Mouse (Mus musculus) adrenal gland, postnatal 14 days (tissue): ENCODE measurements around the gene Bcdin3d. TPM values are rescaled to one million over a fixed set of nuclear protein-coding genes. Genes with fewer than 3 reads are reported as not detected.
A peak's percentile ranks its signal among the peaks of the same experiment; 100 is the strongest.
"Not testable (repeated sequence)": the region's sequence is repeated elsewhere in the genome, so short reads cannot be mapped to it uniquely, and the experiment has no call there.

Experiments used
- DNase-seq: peaks from one replicate; pipeline ENCODE4 v3.0.0; 2021; ENCODE audit warnings: mixed read lengths
- total RNA-seq: library from RNA; stranded (reverse); gene quantifications from 2 replicates; pipeline ENCODE4 v1.2.3, GENCODE M21; 2021

Gene Bcdin3d
- total RNA-seq, 1 experiment from 2014 or later: 3.9 TPM

DNA sequence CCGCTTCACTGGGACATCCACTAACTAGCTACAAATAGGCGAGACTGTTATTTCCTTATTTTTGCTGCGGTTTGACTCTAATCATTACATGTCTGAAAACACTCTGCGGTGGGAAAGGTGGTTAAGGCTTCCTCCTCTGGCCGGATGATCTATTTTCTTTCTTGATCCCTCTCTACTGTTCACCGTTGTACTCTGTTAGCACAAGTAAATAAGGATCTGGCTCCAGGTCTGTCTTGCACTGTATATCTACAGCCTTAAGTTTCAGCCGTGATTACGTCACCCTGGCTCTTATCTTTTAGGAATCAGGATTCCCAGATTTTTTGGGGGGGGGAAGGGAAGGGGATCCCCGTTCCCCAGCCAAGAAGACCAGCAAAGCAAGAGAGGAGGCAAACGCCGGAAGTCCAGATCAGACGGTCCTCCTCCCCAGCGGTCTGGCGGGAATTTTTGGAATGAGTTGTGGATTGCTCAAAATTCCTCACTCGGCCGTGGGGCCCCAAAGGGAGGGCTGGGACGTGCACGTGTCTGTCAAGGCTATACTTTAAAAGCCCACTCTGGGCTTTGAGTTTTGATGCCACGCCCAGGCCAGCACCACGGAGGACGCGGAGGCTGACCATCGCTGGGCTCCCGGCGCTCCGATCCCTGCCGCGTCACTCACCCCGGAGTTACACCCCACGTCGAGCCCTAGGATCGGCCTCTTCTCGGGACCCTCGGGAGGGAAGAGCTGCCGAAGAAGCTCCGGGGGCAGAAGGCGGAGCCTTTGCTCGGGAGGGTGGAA lies 542 bp downstream of the Bcdin3d start:
- DNase-seq: peak; percentile 86

DNA sequence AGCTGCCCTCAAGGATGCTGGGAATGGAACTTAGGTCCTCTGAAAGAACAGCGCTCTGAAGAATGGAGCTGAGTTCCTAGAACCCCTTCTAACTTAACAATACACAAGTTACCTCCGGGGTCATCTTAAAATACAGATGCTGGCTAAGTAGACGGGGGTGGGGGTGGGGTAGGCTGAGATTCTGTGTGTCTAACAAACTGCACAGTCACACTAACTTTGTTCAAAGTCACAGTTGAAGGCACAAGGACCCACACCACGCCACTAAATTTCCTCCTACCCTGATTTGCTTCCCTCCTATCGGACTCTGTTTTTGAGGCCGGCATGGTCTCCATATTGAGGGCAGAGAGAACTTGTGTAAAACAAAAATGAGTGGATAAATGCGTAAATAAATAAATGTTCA lies 1.6 kb downstream of the Bcdin3d start:
- no peak for DNase-seq

DNA sequence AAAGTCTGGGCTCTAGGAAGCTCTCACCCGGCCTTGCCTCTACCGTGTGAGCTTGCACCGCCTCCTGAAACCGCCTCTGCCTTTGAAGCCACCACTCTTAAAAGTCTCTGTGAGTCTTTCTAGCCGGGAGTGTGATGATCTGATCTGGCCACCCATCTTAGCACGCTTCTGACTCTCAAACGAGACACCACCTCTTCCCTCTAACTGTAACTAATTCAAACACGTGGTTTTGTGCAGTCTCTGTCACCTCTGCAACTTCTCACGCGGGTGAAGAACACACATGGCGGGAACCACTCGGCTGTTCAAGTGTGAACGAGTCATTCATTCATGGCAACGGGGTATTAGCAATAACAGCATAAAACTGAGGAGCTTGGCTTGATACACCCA lies 2.9 kb downstream of the Bcdin3d start:
- no peak for DNase-seq

DNA sequence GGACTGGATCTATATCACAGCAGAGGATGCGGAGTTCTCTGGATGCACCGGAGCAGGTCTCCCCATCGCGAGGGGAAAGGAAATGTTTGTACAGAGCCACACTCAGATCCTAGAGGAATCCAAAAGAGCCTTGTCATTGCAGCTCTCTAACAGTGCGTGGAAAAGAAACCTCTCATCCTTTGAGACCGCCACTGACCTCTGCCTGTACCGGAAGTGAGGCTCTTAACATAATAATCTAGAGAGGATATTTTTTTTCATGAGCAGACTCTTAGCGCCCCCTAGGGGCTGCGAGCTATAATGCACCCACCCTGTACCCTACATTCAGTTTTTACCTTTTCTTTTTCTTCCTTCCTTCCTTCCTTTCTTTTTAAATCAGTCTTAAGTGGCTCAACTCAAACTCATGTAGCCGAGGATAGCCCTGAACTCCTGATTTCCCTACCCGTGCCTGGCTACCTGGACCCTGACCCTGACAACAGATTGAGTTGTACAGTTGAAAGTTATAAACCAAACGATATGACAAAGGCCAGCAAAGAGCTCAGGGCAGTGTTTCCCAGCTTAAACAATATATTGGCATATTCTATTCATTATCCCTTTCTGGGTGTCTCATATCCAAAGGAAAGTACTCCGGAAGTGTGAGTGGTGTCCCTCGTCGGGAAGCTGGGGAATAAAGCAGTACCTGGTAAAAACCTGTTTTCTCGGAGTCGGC lies 3.4 kb downstream of the Bcdin3d start:
- DNase-seq: peak; percentile 75

DNA sequence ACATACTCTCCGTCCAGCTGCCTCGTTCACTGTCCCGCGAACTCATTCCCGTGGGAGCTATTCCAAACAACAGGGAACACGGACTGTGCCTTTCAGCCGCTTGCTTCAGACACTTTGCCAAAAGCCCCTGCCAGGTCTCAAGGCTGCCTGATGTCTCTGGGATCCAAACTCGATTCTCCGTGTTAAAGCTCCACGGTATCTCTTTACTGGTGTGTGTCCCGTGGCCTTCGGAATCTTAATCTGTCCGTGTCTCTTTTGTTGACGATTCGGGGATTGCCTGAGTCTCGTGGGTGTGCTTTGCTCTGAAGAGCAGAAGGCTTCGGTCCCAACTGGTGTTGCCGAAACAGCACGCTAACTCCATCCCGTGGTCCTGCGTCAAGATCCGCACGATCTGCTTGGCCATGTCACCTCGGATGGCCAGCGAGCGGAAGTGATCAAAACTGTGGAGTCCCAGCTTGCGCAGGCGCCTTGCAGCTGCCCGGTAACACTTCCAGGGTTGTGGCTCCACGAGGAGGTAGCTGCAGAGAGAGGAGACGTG lies 4.2 kb downstream of the Bcdin3d start:
- peak; percentile 52 for DNase-seq

DNA sequence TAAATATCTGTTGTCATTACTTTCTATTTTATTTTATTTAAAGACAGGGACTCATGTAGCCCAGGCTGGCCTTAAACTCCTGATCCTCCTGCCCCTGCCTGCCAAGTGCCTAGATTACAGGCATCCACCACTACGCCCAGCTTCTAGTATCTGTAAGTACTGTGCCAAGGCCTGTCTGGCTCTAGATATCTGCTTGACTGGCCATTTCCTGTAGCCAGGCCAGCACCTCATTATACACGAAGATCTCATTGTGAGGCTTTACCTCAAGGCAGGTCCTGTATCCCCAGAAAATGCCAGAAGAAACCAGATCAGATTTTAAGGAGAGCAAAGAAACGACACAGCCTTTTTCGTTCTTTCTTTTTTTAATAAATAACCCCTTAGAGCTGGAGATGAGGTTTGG lies 4.8 kb downstream of the Bcdin3d start:
- DNase-seq: no peak

DNA sequence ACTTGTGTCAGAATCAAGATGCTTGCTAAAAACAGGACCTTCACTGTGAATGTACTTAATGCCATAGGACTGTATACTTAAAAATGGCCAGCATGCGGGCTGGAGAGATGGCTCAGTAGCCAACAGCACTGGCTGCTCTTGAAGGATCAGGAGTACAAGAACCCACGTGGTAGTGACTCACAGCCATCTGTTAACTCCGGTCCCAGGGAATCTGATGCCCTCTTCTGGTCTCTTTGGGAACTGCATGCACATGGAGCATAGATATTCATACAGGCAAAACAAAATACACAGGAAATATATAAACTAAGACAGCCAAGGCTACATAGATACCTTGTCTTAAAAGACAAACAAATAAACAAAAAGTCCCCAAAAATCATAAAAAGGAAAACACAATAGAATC lies 5.5 kb downstream of the Bcdin3d start:
- DNase-seq: peak; percentile 90

DNA sequence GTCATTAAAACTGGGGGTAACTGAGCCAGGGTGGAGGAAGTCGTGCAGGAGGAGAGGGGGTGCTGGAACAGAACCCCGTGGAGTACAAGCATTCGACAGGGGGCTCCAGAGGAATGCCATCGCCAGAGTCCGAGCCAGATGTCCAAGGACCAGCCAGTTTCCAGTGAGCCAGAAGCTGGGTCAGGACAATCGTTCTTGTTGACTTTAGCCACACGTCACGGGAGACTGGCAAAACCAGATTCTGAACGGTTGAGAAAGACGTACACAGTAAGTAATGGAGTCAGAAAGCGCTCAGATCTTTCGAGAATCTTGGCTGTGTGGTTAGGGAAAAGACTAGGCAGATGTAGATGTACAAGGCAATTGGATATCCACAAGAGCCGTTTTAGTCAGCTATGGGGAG lies 11.3 kb downstream of the Bcdin3d start:
- no peak for DNase-seq

DNA sequence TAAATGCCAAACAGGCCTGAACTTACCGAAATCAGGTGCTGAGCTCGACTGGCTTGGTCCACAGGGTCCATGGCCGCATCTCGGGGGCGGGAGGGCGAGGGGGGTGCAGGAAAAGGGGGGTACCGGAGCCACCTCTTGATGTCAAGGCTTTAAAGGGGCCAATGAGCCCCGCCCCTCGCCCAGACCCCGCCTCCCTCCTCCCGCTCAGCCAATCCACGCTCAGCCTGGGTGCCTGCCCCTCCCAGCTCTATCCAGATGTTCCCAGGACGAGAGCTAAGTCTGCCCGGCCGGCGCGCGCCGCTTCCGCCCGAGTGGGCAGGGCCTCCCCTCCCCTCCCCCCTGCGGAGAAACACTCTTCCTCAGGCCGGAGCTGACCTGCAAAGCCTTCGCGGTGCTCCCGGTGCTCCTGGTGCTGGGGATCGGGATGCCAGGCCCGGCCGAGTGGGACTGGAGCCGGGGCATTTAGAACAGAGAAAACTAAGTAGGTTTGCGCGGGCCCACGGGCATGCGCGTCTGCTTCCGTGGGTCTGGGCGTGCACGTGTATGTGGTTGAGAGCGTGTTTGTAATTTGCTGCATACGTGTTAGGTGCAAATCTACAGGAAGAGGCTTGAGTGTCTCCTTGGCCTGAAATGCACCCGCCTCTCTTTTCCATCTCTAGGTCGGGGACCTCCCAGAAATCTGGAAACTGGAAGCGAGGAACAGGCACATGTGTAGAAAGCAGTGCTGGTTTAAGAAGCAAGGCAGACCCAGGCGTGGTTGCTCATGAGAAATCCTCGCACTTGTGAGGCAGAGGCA lies 16.7 kb downstream of the Bcdin3d start, which contains the start of gene Nckap5l:
Gene Nckap5l (minus strand): TSS at position 143 of the 796 bp plus-strand sequence.
- peak; percentile 97 for DNase-seq

DNA sequence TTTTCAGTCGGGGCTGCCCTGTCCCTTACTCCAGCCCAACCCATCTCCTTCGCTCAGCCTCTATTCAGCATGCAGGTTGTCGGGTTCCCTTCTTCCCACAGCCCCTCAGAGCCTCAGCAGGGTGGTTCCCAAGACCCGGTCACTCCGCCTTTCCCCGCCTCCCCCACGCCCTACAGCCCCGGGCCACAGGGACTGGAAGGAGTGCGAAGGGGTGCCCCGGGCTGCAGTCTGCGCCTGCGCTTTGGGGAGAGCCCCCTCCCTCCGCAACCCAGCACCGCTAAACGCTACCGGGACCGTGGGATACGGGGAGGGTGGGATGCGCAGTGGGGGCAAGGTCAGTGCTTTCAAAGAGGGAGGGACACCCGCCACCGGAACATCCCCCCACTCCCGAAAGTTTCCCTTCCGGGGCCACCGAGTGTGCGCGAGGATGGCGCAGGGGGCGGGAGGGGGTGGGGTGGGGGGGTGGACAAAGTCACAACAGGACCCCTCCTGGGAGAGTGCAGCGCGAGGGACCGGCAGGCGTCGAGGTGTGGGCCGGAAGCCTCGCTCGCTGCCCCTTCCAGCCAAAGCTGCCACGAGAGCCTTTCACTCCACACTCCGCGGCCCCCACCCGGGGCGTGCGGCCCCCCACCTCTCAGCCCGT lies 17.4 kb downstream of the Bcdin3d start:
- DNase-seq: peak; percentile 79

DNA sequence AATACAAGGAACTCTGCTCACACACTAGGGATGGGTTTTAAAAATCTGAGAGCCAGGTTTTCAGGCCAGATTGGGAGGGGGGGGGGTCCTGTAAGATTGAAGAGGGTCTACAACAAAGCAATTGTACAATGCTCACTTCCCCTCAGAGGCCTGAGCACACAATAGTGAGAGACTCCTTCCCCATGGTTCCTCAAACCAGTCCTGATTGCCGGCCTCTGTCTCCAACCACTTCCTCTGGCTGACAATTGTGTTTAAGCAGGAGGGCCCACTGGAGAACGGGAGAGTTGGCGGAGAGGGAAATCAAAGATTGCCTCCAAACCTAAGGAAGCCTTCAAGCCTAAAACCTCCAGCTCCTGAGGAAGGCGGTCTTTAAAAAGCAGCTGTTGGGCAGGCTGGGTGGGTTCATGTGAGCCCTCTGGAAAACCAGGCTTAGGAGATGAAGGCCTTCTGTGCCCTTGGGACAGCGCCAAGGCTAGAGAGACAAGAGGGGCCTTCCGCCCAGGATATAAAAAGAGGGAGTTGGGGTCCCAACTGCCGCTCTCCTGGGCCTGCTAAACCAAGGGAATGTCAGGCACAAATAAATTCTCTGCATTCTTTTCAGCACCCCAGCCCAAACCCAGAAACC lies 18.1 kb downstream of the Bcdin3d start:
- no peak for DNase-seq

DNA sequence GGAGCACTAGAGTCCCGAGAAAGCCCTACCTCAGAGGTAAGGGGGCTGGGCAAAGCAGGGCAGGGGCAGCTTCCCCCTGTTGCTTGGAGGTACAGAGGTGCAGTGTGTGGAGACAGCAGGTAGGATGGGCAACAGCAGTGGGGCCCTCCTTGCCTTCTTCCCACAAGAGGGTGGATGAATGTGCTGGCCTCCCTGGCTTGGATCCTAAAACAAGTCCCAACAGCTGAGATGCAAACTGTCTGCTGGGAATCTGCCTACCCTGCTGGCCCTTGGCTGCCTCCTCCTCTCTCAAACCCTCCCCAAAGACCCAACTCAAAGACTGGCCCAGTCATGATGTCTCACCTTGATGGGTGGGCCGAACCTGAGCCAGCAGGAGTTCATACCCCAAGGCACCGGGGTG lies 19.1 kb downstream of the Bcdin3d start:
- no peak for DNase-seq

DNA sequence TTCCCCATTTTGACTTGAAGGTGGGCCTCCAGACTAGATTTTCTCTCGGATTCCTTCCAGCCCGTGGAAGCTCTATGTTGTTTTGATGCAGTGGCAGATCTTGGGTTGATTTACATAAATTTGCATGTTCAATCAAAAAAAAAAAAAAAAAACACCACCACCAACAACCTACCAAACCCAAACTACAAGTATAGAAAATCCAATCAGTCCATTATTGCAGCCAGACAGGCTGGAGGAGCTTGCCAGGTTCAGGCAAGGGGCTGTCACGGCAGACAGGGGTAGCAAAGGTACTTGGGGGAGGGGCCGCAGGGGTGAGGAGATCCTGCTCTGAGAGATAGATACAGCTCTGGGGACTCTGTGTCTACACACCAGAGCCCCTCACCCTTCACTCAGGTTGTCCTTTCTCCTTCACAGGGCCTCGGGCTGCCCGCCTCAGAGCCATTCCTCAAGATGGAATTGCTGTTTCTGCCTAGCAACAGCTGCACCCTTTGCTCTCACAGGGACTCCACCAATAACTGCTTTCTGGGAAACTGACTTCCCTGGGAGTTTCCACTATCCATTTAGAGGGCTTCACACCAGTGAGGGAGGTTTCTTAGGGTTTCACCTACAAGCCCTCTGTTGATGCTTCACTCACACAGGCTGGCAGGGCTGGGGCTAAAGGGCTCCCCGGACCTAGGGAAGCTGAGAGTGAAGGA lies 19.8 kb downstream of the Bcdin3d start:
- DNase-seq: no peak

DNA sequence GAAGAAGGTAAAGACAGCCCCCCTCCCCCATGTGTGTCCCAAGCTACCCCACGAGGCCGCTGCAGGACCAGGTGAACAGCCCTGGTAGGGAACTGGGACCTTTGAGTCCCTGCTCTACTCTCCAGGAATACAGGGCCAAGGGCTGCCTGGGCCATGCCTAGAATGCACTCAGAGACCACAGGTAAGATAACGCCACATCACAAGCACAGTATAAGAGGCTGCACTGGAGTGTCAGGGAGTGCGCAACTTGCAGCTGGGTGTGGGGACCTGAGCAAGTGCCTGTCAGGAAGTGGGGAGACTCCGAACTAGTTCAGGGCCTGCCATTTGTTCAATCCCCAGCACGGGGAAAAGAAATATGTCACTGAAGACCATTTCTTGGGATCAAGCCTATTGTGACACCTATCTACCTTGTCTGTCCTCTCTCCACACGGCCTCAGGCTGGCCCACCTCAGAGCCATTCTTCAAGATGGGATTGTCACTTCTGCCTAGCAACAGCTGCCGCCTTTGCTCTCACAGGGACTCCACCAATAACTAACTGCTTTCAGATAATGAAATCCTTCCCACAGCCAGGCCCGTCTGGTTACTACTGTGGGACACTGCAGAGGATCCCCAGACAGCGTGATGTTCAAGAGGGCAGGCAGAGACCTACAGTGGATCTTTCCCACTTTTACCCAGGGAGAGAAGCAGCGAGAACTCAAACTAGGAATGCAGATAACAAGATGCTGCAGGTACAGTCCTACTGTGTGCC lies 21.2 kb downstream of the Bcdin3d start:
- DNase-seq: peak; percentile 44

DNA sequence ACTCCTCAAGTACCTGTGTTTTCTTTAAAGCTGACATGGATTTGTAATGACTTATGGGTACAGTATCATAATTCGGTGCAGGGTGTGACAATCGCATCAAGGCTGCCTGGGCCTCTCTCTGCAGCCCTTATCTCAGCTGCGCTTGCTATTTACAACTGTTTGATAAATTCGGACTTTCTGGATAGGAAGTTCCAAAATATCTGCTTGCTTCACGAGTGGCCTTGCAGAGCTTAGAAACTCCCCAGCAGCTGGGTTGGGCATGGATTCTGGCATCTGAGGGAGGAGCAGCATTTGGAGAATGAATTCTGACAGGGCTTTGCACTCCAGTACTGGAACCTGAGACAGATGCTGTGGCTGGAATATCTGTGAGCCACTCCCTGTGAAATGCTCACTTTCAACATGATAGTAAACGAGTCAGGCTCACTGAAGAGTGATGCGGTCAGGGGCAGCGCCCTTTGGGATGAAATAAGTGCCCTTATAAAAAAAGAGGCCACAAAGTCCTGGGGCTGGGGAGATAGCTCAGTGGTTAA lies 24.7 kb downstream of the Bcdin3d start:
- DNase-seq: peak; percentile 73

DNA sequence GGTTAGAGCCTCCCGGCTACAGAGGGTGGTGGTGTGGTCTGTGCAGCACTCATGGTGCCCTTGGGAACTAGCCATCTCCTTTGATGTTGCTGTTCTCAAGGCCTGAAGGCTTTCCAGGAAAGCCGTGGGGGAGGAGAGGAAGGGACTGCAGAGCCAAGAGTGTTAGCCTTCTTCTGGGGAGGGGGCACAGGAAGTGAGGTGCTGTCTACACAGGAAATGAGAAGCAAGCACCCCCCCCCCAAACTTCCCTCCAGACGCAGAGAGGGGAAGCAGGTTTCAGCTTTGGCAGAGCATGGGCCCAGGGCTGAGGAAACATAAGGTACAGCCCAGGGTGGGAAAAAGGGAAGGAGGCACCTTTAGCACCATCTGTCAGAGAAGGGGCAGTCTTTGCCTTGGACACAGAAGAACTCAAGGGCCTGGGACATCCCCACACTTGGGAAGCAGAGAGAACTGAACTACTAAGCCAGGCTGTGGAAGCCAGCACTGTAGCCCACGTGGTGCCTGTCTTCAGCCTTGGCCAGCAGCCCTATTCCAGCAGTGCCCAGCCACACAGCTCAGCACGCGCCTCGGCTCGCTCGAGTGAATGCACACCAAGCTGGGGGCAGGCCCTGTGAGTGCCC lies 25.3 kb downstream of the Bcdin3d start:
- peak; percentile 84 for DNase-seq

DNA sequence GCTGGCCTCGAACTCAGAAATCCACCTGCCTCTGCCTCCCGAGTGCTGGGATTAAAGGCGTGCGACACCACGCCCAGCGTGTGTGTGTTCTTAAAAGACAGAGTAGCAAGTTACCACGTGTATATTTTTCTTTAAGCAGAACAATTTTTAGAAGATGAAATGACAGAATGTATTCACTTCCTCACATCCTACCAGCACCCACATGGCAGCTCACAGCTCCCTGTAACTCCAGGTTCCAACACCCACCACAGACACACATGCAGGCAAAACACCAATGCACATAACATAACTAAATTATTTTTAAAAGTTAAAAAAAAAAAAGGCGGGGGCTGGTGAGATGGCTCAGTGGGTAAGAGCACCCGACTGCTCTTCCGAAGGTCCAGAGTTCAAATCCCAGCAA lies 28.4 kb downstream of the Bcdin3d start:
- DNase-seq: not testable (repeated sequence)

DNA sequence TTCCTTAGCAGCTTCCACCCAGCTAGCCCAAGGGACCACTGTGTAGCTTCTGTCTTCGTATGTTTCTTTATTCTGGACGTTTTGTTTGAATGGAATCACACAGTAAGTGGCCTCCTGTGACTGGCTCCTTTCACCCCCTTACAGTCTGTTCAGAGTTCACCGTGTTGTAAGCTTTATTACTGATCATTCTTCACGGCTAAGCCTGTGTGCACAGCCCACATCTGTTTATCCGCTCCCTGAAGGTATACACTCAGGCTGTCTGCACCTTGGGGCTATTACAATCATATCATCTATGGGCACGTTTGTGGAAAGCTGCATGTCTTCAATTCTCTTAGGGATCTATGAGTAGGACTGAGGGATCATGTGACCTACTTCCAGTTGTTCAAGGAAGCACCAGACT lies 29.0 kb downstream of the Bcdin3d start:
- no peak for DNase-seq

DNA sequence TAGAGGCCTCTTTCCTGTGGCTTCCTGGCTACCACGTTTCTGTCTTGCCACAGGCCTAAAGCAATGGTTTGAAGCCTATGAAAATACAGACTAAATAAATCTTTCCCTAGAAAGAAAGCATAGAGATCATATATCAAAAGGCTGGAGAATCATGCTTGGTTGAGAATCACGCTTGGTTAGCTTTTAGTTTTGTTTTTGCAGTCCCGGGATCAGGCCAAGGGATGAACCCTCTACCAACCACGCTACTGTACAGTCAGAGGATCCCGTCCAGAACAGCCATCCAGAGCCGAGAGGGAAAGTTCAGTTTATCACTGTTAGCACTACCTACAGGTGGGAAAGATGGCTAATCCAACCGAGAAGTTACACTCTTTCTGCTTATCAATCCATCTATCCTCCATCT lies 32.2 kb downstream of the Bcdin3d start:
- DNase-seq: no peak
